Mouse (Mus musculus) c-Kit-negative CD71-positive TER-119-positive erythroid progenitor cells, embryonic 14.5 days (primary cell): ENCODE results near the gene Lrmp.

Experiments
- DNase-seq: peaks from one replicate; pipeline ENCODE4 v3.0.0-alpha.2; 2013; ENCODE audit warnings: low read depth, low spot score

The Lrmp gene

DNA sequence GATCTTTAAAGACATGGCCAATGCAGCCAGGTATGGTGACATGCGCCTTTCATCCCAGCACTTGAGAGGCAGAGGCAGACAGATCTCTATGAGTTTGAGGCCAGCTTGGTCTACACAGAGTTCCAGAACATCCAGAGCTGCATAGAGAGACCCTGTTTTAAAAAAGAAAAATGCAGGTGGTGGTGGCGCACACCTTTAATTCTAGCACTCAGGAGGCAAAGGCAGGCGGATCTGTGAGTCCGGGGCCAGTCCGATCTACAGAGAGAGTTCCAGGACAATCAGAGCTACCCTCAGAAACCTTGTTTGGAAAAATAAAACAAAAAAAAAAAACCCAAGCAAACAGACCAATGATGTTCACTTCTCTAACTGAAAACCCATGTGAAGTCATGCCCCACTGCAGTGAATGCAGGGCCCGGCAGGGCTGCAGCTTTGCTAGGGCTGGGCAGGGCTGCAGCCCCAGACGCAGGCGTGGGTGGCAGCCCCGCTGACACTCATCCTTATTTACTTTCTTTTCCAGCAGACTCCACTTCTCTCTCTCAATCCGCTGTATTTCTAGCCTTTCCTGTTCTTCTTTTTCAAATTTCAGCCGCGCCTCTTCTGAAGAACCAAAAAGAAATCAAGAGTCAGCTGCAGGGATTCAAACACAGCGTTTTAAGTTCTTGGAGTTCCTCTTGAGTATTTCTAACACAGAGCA, 87.1 kb downstream of the Lrmp start:
- no peak for DNase-seq

DNA sequence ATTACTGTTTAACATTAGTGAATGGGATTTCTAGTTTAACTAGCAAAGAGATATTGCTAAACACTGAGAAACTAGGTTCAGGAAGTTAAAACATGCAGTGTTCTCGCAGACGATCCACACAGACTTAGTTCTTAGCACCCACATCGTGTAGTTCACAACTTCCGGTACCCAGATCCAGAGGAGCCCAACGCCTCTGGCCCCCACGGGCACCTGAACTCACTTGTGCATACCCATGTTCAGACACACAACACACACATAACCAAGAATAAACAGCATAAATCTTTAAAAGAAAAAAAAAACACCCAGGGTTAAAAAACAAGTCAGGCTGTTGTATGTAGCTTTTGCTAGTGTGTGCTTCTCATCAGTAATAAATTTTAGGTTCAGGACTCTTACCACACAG, 89.0 kb downstream of the Lrmp start:
- DNase-seq, result no peak

DNA sequence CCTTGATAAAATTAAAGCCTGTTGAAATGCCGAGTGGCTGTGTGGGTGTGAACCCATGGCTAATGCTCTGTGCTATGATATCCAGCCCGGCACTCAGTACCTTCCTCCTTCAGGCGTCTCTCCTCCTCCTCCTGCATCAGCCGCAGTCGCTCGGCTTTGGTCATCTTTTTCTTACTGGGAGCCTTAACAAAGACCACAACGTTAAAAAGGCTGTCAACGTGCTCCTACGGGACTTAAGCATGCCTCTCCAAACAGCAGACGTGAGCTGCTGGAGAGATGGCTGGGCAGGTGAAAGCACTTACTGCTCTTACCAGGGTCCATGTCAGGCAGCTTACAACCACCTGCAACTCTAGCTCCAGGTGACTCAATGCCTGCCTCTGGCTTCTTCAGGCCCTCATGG, 89.7 kb downstream of the Lrmp start:
- DNase-seq, result no peak

DNA sequence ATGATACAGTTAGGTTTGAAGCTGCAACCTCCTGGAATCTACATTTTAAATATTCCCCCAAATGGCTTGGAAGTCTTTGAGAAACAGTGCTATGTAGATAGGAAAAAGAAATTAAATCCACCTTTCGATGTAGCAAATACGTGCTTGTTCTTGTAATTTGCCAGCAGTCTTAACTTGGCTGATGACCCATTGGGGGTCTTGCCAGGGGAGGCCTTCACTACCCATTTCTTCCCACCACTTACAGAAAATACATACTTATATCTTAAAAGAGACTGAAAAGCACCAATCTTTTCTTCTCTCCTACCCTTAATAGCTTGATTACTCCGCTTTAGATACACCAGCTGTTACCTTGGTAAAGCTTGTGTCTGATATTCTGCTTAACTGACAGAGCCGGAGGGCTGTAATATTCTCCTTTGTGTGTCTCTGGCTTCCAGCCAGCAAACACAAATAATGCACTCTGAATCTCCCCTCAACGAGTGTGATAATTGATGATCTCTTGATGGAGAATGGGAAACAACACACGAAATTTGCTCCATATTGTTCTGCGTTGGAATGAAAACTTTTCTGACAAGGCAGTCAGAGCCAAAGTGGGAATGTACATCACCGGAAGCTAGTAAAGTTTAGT, 94.7 kb downstream of the Lrmp start:
- peak; percentile 3 for DNase-seq

DNA sequence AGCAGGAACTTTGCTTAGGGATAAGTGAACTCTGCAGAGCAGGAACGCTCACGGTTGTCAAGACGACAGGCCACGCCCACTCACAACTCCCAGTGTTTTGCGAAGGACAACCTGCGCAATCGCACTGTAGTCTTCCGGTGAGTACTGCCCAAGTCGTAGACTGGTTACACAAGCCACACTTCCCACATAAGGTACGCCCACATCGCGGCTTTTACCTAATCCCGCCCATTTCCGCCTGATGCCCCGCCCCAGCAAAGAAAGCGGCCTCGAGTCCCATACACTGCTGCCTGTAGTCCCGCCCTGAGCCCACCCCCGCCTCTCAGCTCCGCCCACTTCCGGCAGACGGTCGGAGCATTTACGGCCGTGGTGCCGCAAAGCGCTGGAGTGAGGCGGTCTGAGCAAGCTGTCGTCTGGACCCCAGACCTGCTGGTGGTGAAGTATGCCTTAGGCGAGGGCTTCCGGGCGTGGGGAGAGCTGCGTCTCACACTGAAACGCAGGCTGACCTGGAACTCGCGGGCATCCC, 95.4 kb downstream of the Lrmp start, which contains the start of the genes Casc1 and Etfrf1:
TSS of gene Casc1 (minus strand) at position 190 of the 523 bp plus-strand sequence.
TSS of gene Etfrf1 (plus strand) at position 319 of the 523 bp plus-strand sequence.
- DNase-seq, result peak; percentile 98

DNA sequence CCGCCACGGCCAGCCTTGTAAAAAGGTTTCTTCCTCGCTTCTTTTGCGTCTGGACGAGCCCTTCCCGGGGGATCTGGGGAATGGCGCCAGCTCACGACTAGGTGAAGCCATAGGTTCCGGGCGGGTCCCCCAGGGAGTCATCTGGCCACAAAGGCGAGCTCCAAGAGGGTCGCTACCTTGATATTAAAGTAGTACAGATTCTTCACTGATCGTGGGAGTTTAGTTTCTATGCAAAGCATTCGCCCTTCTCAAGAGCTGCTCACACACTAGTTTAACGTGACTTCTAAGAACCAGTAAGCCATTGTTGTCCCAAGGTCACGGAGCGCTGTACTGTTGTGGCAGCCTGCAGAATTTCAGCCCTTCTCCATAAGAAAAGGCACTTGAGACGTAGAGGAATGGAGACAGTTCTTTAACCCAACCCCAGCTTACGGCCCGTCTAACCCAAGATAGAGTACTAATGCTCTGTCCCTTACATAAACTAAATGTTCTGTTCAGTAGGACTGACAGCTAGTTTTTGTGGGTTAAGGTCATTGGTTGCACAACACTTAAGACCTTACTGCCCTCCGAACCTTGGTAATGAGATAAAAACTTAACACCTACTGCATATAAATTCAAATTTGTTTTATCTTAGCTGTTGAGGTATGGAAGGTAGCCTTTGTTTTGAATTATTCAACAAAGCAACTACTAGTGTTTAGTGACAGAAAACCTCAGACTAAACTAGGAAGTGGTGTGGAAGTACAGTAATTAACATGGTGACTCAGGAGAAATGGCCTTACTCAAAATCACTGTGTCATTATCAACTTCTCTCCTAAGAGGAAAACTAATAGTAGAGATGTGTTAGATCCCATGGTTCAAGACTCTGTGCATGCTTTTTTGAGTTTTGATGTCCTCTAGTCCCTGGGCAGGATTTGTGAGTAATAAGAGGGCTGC, 96.2 kb downstream of the Lrmp start:
- DNase-seq, result peak; percentile 25

DNA sequence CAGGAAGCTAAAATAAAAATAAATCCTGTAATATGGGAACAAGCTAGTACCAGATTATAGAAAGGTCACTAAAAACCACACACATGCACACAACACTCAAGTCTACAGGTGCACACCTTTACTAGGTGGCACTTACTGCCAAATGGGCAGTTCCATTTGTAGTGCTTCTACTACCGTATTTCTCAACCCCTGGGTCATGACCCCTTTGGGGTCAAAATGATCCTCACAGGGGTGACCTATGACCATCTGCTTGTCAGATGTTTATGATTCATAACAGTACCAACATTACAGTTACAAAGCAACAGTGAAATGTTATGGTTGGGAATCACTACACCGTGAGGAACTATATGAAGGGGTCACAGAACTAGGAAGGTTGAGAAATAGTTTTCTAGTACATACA, 98.5 kb downstream of the Lrmp start:
- DNase-seq, result no peak

DNA sequence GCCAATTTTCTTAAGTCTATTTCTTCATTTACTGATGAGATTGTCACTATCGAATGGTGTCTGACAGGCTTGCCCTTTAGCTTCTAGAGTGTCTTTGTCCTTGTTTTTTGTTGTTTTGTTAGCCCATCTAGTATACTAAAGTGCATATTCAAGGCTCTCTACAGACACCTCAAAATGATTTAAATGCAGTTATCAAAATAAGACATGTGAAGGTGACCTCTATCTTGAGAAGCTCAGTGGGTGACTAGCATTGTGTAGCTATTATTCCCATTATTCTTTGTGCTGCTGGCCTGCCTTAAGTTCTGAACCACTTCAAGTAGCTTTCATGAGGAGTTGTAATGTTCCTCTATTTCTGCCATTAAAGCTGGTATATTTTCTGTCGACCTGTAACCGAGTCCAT, 100.4 kb downstream of the Lrmp start:
- no peak for DNase-seq

DNA sequence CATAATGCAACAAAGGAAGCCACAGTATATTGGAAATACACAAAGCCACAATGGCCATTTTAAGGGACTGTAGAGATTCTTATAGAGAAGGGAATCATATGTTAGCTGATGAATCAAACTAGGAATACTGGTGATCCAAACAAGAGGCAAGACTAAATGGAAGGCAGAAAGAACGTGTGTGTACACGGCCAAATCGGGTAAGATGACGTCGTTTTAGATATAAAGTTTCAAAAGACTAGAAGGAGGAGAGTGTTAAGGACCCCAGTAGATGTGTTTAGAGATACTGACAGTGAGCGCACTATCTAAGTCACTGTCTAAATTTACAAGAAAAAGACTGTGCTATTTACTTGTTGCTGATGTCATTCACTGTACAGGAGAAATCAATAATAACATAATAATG, 108.8 kb downstream of the Lrmp start:
- no peak for DNase-seq
